Mouse (Mus musculus) left cerebral cortex, adult 11 months (tissue): ENCODE measurements around the gene 1190005I06Rik.
A peak's percentile ranks its signal among the peaks of the same experiment; 100 is the strongest.

ENCODE experiments used
- DNase-seq: peaks from one replicate; pipeline ENCODE4 v3.0.0; 2022; ENCODE audit warnings: low spot score

Gene 1190005I06Rik

GRCm38 (mm10) chr8:120667561-120668373, 20.3 kb upstream of the 1190005I06Rik start, which contains the start of the genes Gm27021 and Cox4i1:
Gene Gm27021 (minus strand): TSS chr8:120668079.
Gene Cox4i1 (plus strand): TSS chr8:120668222.
- peak; percentile 77 for DNase-seq

- no peak for DNase-seq
Measured at GRCm38 (mm10) chr8:120666807-120667470, 19.5 kb upstream of the 1190005I06Rik start.

GRCm38 (mm10) chr8:120665726-120666455, 18.5 kb upstream of the 1190005I06Rik start:
- no peak for DNase-seq

GRCm38 (mm10) chr8:120664566-120664965, 17.1 kb upstream of the 1190005I06Rik start:
- DNase-seq, result no peak

- DNase-seq, result no peak
Measured at GRCm38 (mm10) chr8:120657415-120657814, 10.0 kb upstream of the 1190005I06Rik start.

- no peak for DNase-seq
Measured at GRCm38 (mm10) chr8:120656322-120657052, 9.1 kb upstream of the 1190005I06Rik start.

- peak; percentile 63 for DNase-seq
Measured at GRCm38 (mm10) chr8:120644663-120645062, 2.8 kb downstream of the 1190005I06Rik start.

- no peak for DNase-seq
Measured at GRCm38 (mm10) chr8:120642031-120642662, 5.3 kb downstream of the 1190005I06Rik start.

- no peak for DNase-seq
Measured at GRCm38 (mm10) chr8:120641245-120641644, 6.2 kb downstream of the 1190005I06Rik start.

GRCm38 (mm10) chr8:120634329-120634839, 13.0 kb downstream of the 1190005I06Rik start:
- no peak for DNase-seq

GRCm38 (mm10) chr8:120633665-120634271, 13.7 kb downstream of the 1190005I06Rik start:
- DNase-seq, result no peak

- no peak for DNase-seq
Measured at GRCm38 (mm10) chr8:120632969-120633664, 14.3 kb downstream of the 1190005I06Rik start.

GRCm38 (mm10) chr8:120631441-120632375, 15.7 kb downstream of the 1190005I06Rik start:
- DNase-seq, result no peak

- no peak for DNase-seq
Measured at GRCm38 (mm10) chr8:120630848-120631247, 16.6 kb downstream of the 1190005I06Rik start.

GRCm38 (mm10) chr8:120630031-120630430, 17.4 kb downstream of the 1190005I06Rik start:
- no peak for DNase-seq

- DNase-seq, result peak; percentile 41
Measured at GRCm38 (mm10) chr8:120627298-120627697, 20.1 kb downstream of the 1190005I06Rik start.

- DNase-seq, result no peak
Measured at GRCm38 (mm10) chr8:120626461-120626860, 21.0 kb downstream of the 1190005I06Rik start.

GRCm38 (mm10) chr8:120623608-120624007, 23.8 kb downstream of the 1190005I06Rik start:
- DNase-seq, result no peak

GRCm38 (mm10) chr8:120622161-120622560, 25.3 kb downstream of the 1190005I06Rik start:
- DNase-seq, result no peak
